In genomic region chr7:112246442-112246841, GRCm38 (mm10) we compare ENCODE assay signal across 18 mouse cellular contexts. TPM values are rescaled to one million over a fixed set of nuclear protein-coding genes. Genes with fewer than 3 reads are reported as not detected.
DNase-seq lines count a peak whose midpoint lies in the region; ATAC-seq and TF ChIP-seq lines count a peak whose summit lies in the region.
"Had no signal": no experiment of that assay in that cellular context is flagged by ENCODE, and none has a peak within 500 bp of the region (broad histone marks: within the 10 kb centered on the region; RNA-seq: fewer than 3 reads in every experiment).

No protein-coding gene starts in this region.

- H3K27me3 ChIP-seq in heart, embryonic 10.5 days (ENCODE audit: insufficient read depth, poor library complexity, severe bottlenecking) = no peaks in the 10 kb centered on the region
- no peaks in the 10 kb centered on the region for H3K27me3 ChIP-seq in heart, postnatal 0 days (ENCODE audit: control insufficient read depth, insufficient read depth, low read length)
- H3K27me3 ChIP-seq in lung, postnatal 0 days (replicated peaks; ENCODE audit: insufficient read depth, low read length) = no peaks in the 10 kb centered on the region
- no peaks in the 10 kb centered on the region for H3K27me3 ChIP-seq in stomach, postnatal 0 days (ENCODE audit: control insufficient read depth, insufficient read depth, low read length)
- H3K27me3 ChIP-seq in kidney, adult 2 months (replicated peaks; ENCODE audit: control insufficient read depth, insufficient read depth, low read length) = no peaks in the 10 kb centered on the region
- H3K27me3 ChIP-seq: embryonic facial prominence, embryonic 12.5 days; heart, embryonic 15.5 days had no signal

- H3K4me2 ChIP-seq in heart, postnatal 0 days (ENCODE audit: low read depth, low read length) = no peak overlapping the region
- no peak overlapping the region for H3K4me2 ChIP-seq in lung, postnatal 0 days (replicated peaks; ENCODE audit: low read depth, low read length)
- no peak overlapping the region for H3K4me2 ChIP-seq in stomach, postnatal 0 days (replicated peaks; ENCODE audit: low read depth)
- H3K4me2 ChIP-seq: embryonic facial prominence, embryonic 12.5 days; forebrain, embryonic 12.5 days; heart, embryonic 15.5 days; hindbrain, embryonic 15.5 days had no signal

- TF ChIP-seq EP300 in heart, postnatal 0 days (IDR thresholded peaks at IDR 0.05; ENCODE audit: low read depth) = no peak
- TF ChIP-seq EP300 in lung, postnatal 0 days (IDR thresholded peaks at IDR 0.05) = peak; percentile 15; the same call in 1 of the 2 replicates
- no peak for TF ChIP-seq EP300 in stomach, postnatal 0 days (optimal IDR thresholded peaks at IDR 0.05)

- 84% methylated on average over 4 of the region's 4 CpGs for WGBS in heart, embryonic 10.5 days
- WGBS in heart, postnatal 0 days = 84% methylated on average over 4 of the region's 4 CpGs
- 68% methylated on average over 4 of the region's 4 CpGs for WGBS in lung, postnatal 0 days
- 68% methylated on average over 4 of the region's 4 CpGs for WGBS in stomach, postnatal 0 days
- 91% methylated on average over 4 of the region's 4 CpGs for WGBS in kidney, adult 2 months

- no peak for DNase-seq in heart, embryonic 10.5 days (ENCODE audit: low spot score)
- DNase-seq in heart, postnatal 36 days = no peak
- DNase-seq in heart, postnatal 0 days (ENCODE audit: low spot score) = no peak
- no peak for DNase-seq in heart, postnatal 10 days
- DNase-seq in lung, postnatal 0 days (ENCODE audit: low spot score) = no peak
- no peak for DNase-seq in lung, adult 18-20 months
- no peak for DNase-seq in stomach, postnatal 0 days (ENCODE audit: low spot score)
- no peak for DNase-seq in kidney, adult 2 months
- DNase-seq: adrenal gland, adult 8-10 months; adrenal gland, postnatal 36 days; cerebellum, adult 8-10 months; gastrocnemius, postnatal 14 days had no signal

- peaks cover 79% of the 10 kb centered on the region for H3K36me3 ChIP-seq in heart, embryonic 10.5 days
- peaks cover 41% of the 10 kb centered on the region for H3K36me3 ChIP-seq in heart, postnatal 0 days (replicated peaks; ENCODE audit: control insufficient read depth, insufficient read depth, low read length)
- H3K36me3 ChIP-seq in lung, postnatal 0 days (ENCODE audit: insufficient read depth, low read length) = no peaks in the 10 kb centered on the region
- no peaks in the 10 kb centered on the region; the same call in 1 of the 2 replicates for H3K36me3 ChIP-seq in stomach, postnatal 0 days (ENCODE audit: control insufficient read depth, insufficient read depth, low read length)
- no peaks in the 10 kb centered on the region for H3K36me3 ChIP-seq in kidney, adult 2 months (ENCODE audit: control insufficient read depth, insufficient read depth, low read length)
- H3K36me3 ChIP-seq: embryonic facial prominence, embryonic 12.5 days; forebrain, embryonic 12.5 days; hindbrain, embryonic 15.5 days had no signal

- H3K9me3 ChIP-seq in heart, embryonic 10.5 days = no peaks in the 10 kb centered on the region
- H3K9me3 ChIP-seq in heart, postnatal 0 days (replicated peaks; ENCODE audit: control insufficient read depth, low read length) = no peaks in the 10 kb centered on the region
- H3K9me3 ChIP-seq in lung, postnatal 0 days (ENCODE audit: low read length) = no peaks in the 10 kb centered on the region
- H3K9me3 ChIP-seq in stomach, postnatal 0 days (ENCODE audit: control insufficient read depth, low read length) = no peaks in the 10 kb centered on the region
- H3K9me3 ChIP-seq: embryonic facial prominence, embryonic 12.5 days; forebrain, embryonic 12.5 days; heart, embryonic 15.5 days; hindbrain, embryonic 15.5 days had no signal

- no peak overlapping the region for H3K9ac ChIP-seq in heart, postnatal 0 days (replicated peaks; ENCODE audit: low read depth, low read length)
- no peak overlapping the region for H3K9ac ChIP-seq in lung, postnatal 0 days (replicated peaks; ENCODE audit: low read depth)
- no peak overlapping the region for H3K9ac ChIP-seq in stomach, postnatal 0 days (ENCODE audit: low read length)
- H3K9ac ChIP-seq: embryonic facial prominence, embryonic 12.5 days; forebrain, embryonic 12.5 days; heart, embryonic 15.5 days; hindbrain, embryonic 15.5 days had no signal

- no peak for TF ChIP-seq POLR2A in kidney, adult 2 months (IDR thresholded peaks at IDR 0.05; ENCODE audit: low read depth, low read length)

- ATAC-seq in heart, postnatal 0 days (ENCODE audit: insufficient read depth, low read depth) = no peak
- no peak for ATAC-seq in lung, postnatal 0 days
- no peak for ATAC-seq in stomach, postnatal 0 days (ENCODE audit: low FRiP score, low TSS enrichment)
- ATAC-seq: forebrain, embryonic 16.5 days; intestine, embryonic 16.5 days had no signal

- H3K4me1 ChIP-seq in heart, embryonic 10.5 days = peaks cover 80% of the 10 kb centered on the region
- peaks cover 58% of the 10 kb centered on the region for H3K4me1 ChIP-seq in heart, postnatal 0 days (ENCODE audit: control insufficient read depth, insufficient read depth)
- peaks cover 33% of the 10 kb centered on the region for H3K4me1 ChIP-seq in lung, postnatal 0 days (ENCODE audit: insufficient read depth, low read depth, low read length)
- H3K4me1 ChIP-seq in stomach, postnatal 0 days (replicated peaks; ENCODE audit: control insufficient read depth, insufficient read depth) = peaks cover 14% of the 10 kb centered on the region
- H3K4me1 ChIP-seq in kidney, adult 2 months (ENCODE audit: control insufficient read depth, insufficient read depth, low read length) = no peaks in the 10 kb centered on the region

- TF ChIP-seq CTCF in heart, postnatal 0 days (IDR thresholded peaks at IDR 0.05; ENCODE audit: low read depth) = no peak
- no peak for TF ChIP-seq CTCF in lung, postnatal 0 days (IDR thresholded peaks at IDR 0.05)
- no peak for TF ChIP-seq CTCF in stomach, postnatal 0 days (IDR thresholded peaks at IDR 0.05; ENCODE audit: low read depth)
- no peak for TF ChIP-seq CTCF in kidney, adult 2 months (conservative IDR thresholded peaks at IDR 0.05; ENCODE audit: insufficient read depth, insufficient read length, low read depth, low read length)

- no peak overlapping the region for H3K4me3 ChIP-seq in heart, embryonic 10.5 days
- H3K4me3 ChIP-seq in heart, postnatal 0 days (ENCODE audit: low read depth, low read length) = no peak overlapping the region
- no peak overlapping the region for H3K4me3 ChIP-seq in lung, postnatal 0 days (ENCODE audit: low read depth, low read length)
- H3K4me3 ChIP-seq in stomach, postnatal 0 days (ENCODE audit: low read depth, low read length) = no peak overlapping the region
- no peak overlapping the region for H3K4me3 ChIP-seq in kidney, adult 2 months (ENCODE audit: insufficient read depth, low read depth, low read length)
- H3K4me3 ChIP-seq: embryonic facial prominence, embryonic 12.5 days; forebrain, embryonic 12.5 days; heart, embryonic 15.5 days; hindbrain, embryonic 15.5 days had no signal

- intact Hi-C loops in heart, postnatal 36 days (cut with DNase I) = no loop called here
- intact Hi-C loops in heart, postnatal 10 days (cut with DNase I) = no loop called here

- H3K27ac ChIP-seq in heart, embryonic 10.5 days = peak overlapping the region; percentile 31; the same call in 1 of the 2 replicates
- H3K27ac ChIP-seq in heart, postnatal 0 days (ENCODE audit: low read depth) = 0 out of 2 replicates have a peak overlapping the region, but pooled peaks have one; percentile 24
- no peak overlapping the region for H3K27ac ChIP-seq in lung, postnatal 0 days (ENCODE audit: low read length)
- peak overlapping the region; percentile 78 for H3K27ac ChIP-seq in stomach, postnatal 0 days (replicated peaks)
- no peak overlapping the region for H3K27ac ChIP-seq in kidney, adult 2 months (ENCODE audit: insufficient read depth, low read depth, low read length)
- H3K27ac ChIP-seq: embryonic facial prominence, embryonic 12.5 days; forebrain, embryonic 12.5 days; hindbrain, embryonic 15.5 days had no signal

RNA-seq across cellular contexts. Expression of gene Mical2, which starts 20.8 kb away (rescaled TPM):
- 77.8 and 153 TPM in 2 replicates for polyA plus RNA-seq in heart, embryonic 10.5 days (2016; fragmentation: Nextera tagmentation; extraction: Ambion mirVana)
- total RNA-seq in heart, postnatal 36 days (2021) = 100 to 1,000 TPM in 1 of 2 experiments, 10 to 100 TPM in 1; 80.8 to 101 TPM
- 136 and 169 TPM in 2 replicates for total RNA-seq in heart, postnatal 0 days (2014; rRNA removed; ENCODE audit: low replicate concordance)
- polyA plus RNA-seq in heart, postnatal 0 days (2015; fragmentation: Nextera tagmentation; extraction: Ambion mirVana) = 59.9 and 78.1 TPM in 2 replicates
- 100 to 1,000 TPM; 177 to 185 TPM for total RNA-seq in heart, postnatal 10 days (2021)
- 19.7 and 21.5 TPM in 2 replicates for polyA plus RNA-seq in lung, postnatal 0 days (2015; fragmentation: Nextera tagmentation; extraction: Ambion mirVana)
- polyA plus RNA-seq in stomach, postnatal 0 days (2015; fragmentation: Nextera tagmentation; extraction: Ambion mirVana) = 8.4 and 8.8 TPM in 2 replicates
- 6.6 and 7.3 TPM in 2 replicates for polyA plus RNA-seq in kidney, adult 2 months (2012; rRNA removed)

Comparison
In these comparisons a context has a peak if more than half of its experiments do, and no peak if none do; other contexts are left out.
1. H3K27ac ChIP-seq: peak in heart, embryonic 10.5 days (single experiment), heart, postnatal 0 days (single experiment) and stomach, postnatal 0 days (single experiment); none in lung, postnatal 0 days (single experiment) and kidney, adult 2 months (single experiment).